Mouse (Mus musculus): ENCODE measurements around the gene Ust. TPM values are rescaled to one million over a fixed set of nuclear protein-coding genes. Genes with fewer than 3 reads are reported as not detected.

Ust gene
- polyA plus RNA-seq, 1 experiment from 2014 or later = 11.2 TPM

- 86% methylated on average over 10 of the region's 10 CpGs for WGBS
- no peaks in the 10 kb centered on the region for H3K9me3 ChIP-seq (replicated peaks)
- no peaks in the 10 kb centered on the region for H3K27me3 ChIP-seq (replicated peaks)
Observed at GRCm38 (mm10) chr10:8236780-8237571, 281.6 kb downstream of the Ust start.

GRCm38 (mm10) chr10:8233148-8233901 is 285.3 kb downstream of the Ust start:
- ATAC-seq (ENCODE audit: low FRiP score) = no peak
- Histone ChIP-seq H3K27me3 (replicated peaks) (no peaks in the 10 kb centered on the region), H3K27ac (replicated peaks) (no peak overlapping the region), H3K36me3 (no peaks in the 10 kb centered on the region), H3K4me1 (no peaks in the 10 kb centered on the region), H3K9ac (replicated peaks) (no peak overlapping the region), H3K4me3 (replicated peaks) (no peak overlapping the region), H3K4me2 (no peak overlapping the region), H3K9me3 (replicated peaks) (no peaks in the 10 kb centered on the region)
- 82% methylated on average over 8 of the region's 8 CpGs for WGBS

More at GRCm38 (mm10) chr10:8236780-8237571, 281.6 kb downstream of the Ust start:
- Histone ChIP-seq H3K27ac (replicated peaks) (no peak overlapping the region), H3K9ac (replicated peaks) (no peak overlapping the region), H3K4me2 (no peak overlapping the region), H3K4me1 (no peaks in the 10 kb centered on the region), H3K4me3 (replicated peaks) (no peak overlapping the region), H3K36me3 (no peaks in the 10 kb centered on the region)
- ATAC-seq (ENCODE audit: low FRiP score) = no peak

GRCm38 (mm10) chr10:8232535-8232934 is 286.1 kb downstream of the Ust start:
- 94% methylated on average over 6 of the region's 6 CpGs for WGBS
- Histone ChIP-seq H3K9me3 (replicated peaks) (no peaks in the 10 kb centered on the region), H3K27me3 (replicated peaks) (no peaks in the 10 kb centered on the region), H3K27ac (replicated peaks) (no peak overlapping the region), H3K36me3 (no peaks in the 10 kb centered on the region), H3K4me1 (no peaks in the 10 kb centered on the region), H3K9ac (replicated peaks) (no peak overlapping the region), H3K4me2 (no peak overlapping the region), H3K4me3 (replicated peaks) (no peak overlapping the region)
- ATAC-seq (ENCODE audit: low FRiP score) = no peak

- Histone ChIP-seq H3K27ac (replicated peaks) (no peak overlapping the region), H3K9me3 (replicated peaks) (no peaks in the 10 kb centered on the region), H3K4me2 (no peak overlapping the region), H3K36me3 (no peaks in the 10 kb centered on the region), H3K4me1 (no peaks in the 10 kb centered on the region), H3K9ac (replicated peaks) (no peak overlapping the region), H3K4me3 (replicated peaks) (no peak overlapping the region), H3K27me3 (replicated peaks) (no peaks in the 10 kb centered on the region)
- WGBS = 89% methylated on average over 3 of the region's 3 CpGs
- no peak for ATAC-seq (ENCODE audit: low FRiP score)
Observed at GRCm38 (mm10) chr10:8228375-8228743, 290.3 kb downstream of the Ust start.

- no peaks in the 10 kb centered on the region for H3K4me1 ChIP-seq
- no peaks in the 10 kb centered on the region for H3K27me3 ChIP-seq (replicated peaks)
- H3K9ac ChIP-seq (replicated peaks) = no peak overlapping the region
- H3K9me3 ChIP-seq (replicated peaks) = no peaks in the 10 kb centered on the region
- no peak overlapping the region for H3K4me2 ChIP-seq
- H3K4me3 ChIP-seq (replicated peaks) = no peak overlapping the region
- H3K27ac ChIP-seq (replicated peaks) = no peak overlapping the region
- no peaks in the 10 kb centered on the region for H3K36me3 ChIP-seq
- peak; percentile 38; the same call in 1 of the 2 replicates for ATAC-seq (ENCODE audit: low FRiP score)
- WGBS = 71% methylated on average over 5 of the region's 5 CpGs
Observed at GRCm38 (mm10) chr10:8227705-8228374, 290.8 kb downstream of the Ust start.

GRCm38 (mm10) chr10:8226650-8227049 is 292.0 kb downstream of the Ust start:
- H3K4me1 ChIP-seq = no peaks in the 10 kb centered on the region
- no peak overlapping the region for H3K9ac ChIP-seq (replicated peaks)
- 82% methylated on average over 3 of the region's 3 CpGs for WGBS
- H3K9me3 ChIP-seq (replicated peaks) = no peaks in the 10 kb centered on the region
- H3K4me3 ChIP-seq (replicated peaks) = no peak overlapping the region
- ATAC-seq (ENCODE audit: low FRiP score) = no peak
- H3K27ac ChIP-seq (replicated peaks) = no peak overlapping the region
- no peak overlapping the region for H3K4me2 ChIP-seq
- H3K36me3 ChIP-seq = no peaks in the 10 kb centered on the region
- H3K27me3 ChIP-seq (replicated peaks) = no peaks in the 10 kb centered on the region

GRCm38 (mm10) chr10:8224641-8225040 is 294.0 kb downstream of the Ust start:
- Histone ChIP-seq H3K9me3 (replicated peaks) (no peaks in the 10 kb centered on the region), H3K4me2 (no peak overlapping the region), H3K4me1 (no peaks in the 10 kb centered on the region), H3K27me3 (replicated peaks) (no peaks in the 10 kb centered on the region), H3K4me3 (replicated peaks) (no peak overlapping the region), H3K36me3 (no peaks in the 10 kb centered on the region), H3K27ac (replicated peaks) (no peak overlapping the region), H3K9ac (replicated peaks) (no peak overlapping the region)
- WGBS = 85% methylated on average over 2 of the region's 2 CpGs
- no peak for ATAC-seq (ENCODE audit: low FRiP score)

- no peaks in the 10 kb centered on the region for H3K9me3 ChIP-seq (replicated peaks)
- no peak for ATAC-seq (ENCODE audit: low FRiP score)
- no peaks in the 10 kb centered on the region for H3K36me3 ChIP-seq
- H3K9ac ChIP-seq (replicated peaks) = no peak overlapping the region
- no peaks in the 10 kb centered on the region for H3K27me3 ChIP-seq (replicated peaks)
- no peaks in the 10 kb centered on the region for H3K4me1 ChIP-seq
- 85% methylated on average over 8 of the region's 8 CpGs for WGBS
- H3K4me3 ChIP-seq (replicated peaks) = no peak overlapping the region
- H3K4me2 ChIP-seq = no peak overlapping the region
- H3K27ac ChIP-seq (replicated peaks) = no peak overlapping the region
Observed at GRCm38 (mm10) chr10:8224046-8224445, 294.6 kb downstream of the Ust start.

GRCm38 (mm10) chr10:8216946-8217345 is 301.7 kb downstream of the Ust start:
- H3K9me3 ChIP-seq (replicated peaks) = no peaks in the 10 kb centered on the region
- H3K4me1 ChIP-seq = peaks cover 15% of the 10 kb centered on the region
- H3K27ac ChIP-seq (replicated peaks) = no peak overlapping the region
- no peak overlapping the region for H3K4me2 ChIP-seq
- H3K36me3 ChIP-seq = no peaks in the 10 kb centered on the region
- ATAC-seq (ENCODE audit: low FRiP score) = no peak
- no peak overlapping the region for H3K4me3 ChIP-seq (replicated peaks)
- no peaks in the 10 kb centered on the region for H3K27me3 ChIP-seq (replicated peaks)
- WGBS = 42% methylated on average over 8 of the region's 8 CpGs
- no peak overlapping the region for H3K9ac ChIP-seq (replicated peaks)

- no peak overlapping the region for H3K27ac ChIP-seq (replicated peaks)
- no peaks in the 10 kb centered on the region for H3K36me3 ChIP-seq
- no peak overlapping the region for H3K9ac ChIP-seq (replicated peaks)
- no peaks in the 10 kb centered on the region for H3K9me3 ChIP-seq (replicated peaks)
- ATAC-seq (ENCODE audit: low FRiP score) = no peak
- no peaks in the 10 kb centered on the region for H3K27me3 ChIP-seq (replicated peaks)
- WGBS = 93% methylated on average over 3 of the region's 3 CpGs
- H3K4me2 ChIP-seq = no peak overlapping the region
- H3K4me3 ChIP-seq (replicated peaks) = no peak overlapping the region
- peaks cover 15% of the 10 kb centered on the region for H3K4me1 ChIP-seq
Observed at GRCm38 (mm10) chr10:8215181-8215580, 303.4 kb downstream of the Ust start.

- WGBS = 15% methylated on average over 16 of the region's 16 CpGs
- Histone ChIP-seq H3K36me3 (no peaks in the 10 kb centered on the region), H3K4me1 (peaks cover 15% of the 10 kb centered on the region), H3K9me3 (replicated peaks) (no peaks in the 10 kb centered on the region), H3K4me3 (replicated peaks) (no peak overlapping the region), H3K27me3 (replicated peaks) (no peaks in the 10 kb centered on the region), H3K4me2 (peak overlapping the region; percentile 36), H3K27ac (replicated peaks) (no peak overlapping the region), H3K9ac (replicated peaks) (no peak overlapping the region)
- ATAC-seq (ENCODE audit: low FRiP score) = no peak; the same call in 1 of the 2 replicates
Observed at GRCm38 (mm10) chr10:8213906-8214421, 304.7 kb downstream of the Ust start.
